Mouse (Mus musculus): ENCODE measurements at regions not wholly inside any gene's neighbourhood (a gene's known extent, or its start where the extent isn't known, plus 50 kb on each side); places are given as distances from the start of the nearest gene placed in this dataset.
"Not testable (repeated sequence)": the region's sequence is repeated elsewhere in the genome, so short reads cannot be mapped to it uniquely, and the experiment has no call there.

DNA sequence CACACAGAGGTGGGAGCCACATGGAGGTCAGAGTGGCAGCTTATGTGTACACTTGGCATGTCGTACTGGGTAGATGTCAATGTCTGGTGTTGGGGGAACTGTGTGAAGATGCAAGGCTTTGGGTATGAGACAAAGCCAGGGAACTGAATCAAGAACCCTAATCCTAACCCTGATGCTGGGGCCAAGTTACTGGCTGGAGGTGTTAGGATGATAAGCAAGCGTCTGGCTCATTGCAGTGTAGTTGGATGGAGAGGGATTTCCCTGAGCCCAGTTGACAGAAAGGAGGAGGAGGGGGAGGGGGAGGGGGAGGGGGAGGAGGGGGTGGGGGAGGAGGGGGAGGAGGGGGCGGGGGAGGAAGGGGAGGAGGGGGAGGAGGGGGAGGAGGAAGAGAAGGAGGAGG, 426.3 kb downstream of the Lrig3 start:
- no peak for DNase-seq (ENCODE audit: extremely low spot score in 1 of 2, low spot score in 1 of 2)

DNA sequence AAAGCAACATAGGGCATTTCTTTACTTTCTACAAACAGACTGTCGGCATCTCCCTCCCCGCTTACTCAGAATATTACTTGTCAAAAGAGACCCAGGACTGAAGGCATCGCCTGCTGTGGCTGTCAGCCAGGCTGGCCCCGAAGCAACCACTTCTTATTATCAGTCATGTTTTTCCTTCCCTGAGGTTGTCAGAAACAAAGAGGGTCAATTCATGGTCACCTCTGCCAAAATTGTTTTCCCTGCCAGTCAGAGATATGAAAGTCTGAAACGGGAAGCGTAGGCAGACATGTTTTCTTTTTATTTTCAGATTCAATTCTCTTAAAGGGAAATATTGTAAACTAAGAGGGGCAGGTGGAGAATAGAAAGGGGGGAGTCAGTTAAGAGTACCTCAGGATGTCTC, 425.8 kb downstream of the Lrig3 start:
- no peak for DNase-seq (ENCODE audit: extremely low spot score in 1 of 2, low spot score in 1 of 2)

DNA sequence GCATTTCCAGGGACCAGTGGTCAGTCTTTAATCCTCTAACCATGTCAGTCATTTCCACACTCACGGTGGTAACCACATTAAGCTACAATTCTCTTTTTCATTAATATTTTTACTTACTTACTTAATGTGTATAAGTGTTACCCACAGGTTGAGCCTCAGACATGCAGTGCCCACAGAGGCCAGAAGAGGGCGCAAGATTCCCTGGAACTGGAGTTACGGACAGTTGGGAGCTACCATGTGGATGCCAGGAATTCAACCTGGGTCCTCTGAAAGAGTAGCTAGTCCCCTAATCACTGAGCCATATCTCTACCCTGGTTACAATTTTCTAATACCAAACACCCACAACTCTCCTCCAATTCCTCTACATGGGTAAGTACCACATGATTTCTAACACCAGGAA, 420.5 kb downstream of the Lrig3 start:
- DNase-seq (ENCODE audit: extremely low spot score in 1 of 2, low spot score in 1 of 2): no peak

DNA sequence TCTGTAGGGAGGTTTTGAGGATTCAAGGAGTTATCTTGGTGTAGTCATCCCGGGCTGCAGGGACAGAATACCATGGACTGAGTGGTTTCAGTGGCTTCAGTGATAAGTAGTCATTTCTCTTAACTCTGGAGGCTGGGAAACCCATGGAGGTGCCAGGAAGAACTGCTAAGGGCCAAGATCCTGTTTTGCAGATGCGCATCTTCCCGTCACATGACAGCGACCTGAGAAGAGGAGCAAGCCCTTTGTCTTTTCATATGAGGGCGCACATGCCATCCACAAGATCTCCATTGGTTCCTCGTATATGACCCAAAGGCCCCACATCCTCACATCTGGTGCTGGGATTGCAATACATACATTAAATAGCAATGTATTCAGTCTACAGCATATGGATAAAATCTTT, 419.7 kb downstream of the Lrig3 start:
- no peak for DNase-seq (ENCODE audit: extremely low spot score in 1 of 2, low spot score in 1 of 2)

DNA sequence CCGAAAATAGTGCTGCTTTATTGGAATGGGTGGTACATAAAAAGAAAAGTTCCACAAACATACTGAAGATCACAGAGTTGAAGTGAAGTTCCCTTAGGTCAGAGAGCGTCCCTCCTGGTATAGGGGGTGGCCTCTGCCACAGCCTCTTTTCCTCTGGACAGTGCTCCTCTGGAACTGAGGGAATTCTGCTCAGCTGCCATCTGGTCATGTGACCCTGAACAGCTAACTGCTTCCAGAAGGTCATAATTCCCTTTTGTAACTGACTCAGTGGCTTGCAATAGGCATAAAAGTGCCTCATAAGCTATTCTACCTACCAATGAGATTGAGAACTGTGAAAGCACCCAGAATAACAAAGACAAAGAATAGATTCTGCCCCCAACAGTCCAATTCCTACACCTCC, 414.4 kb downstream of the Lrig3 start:
- DNase-seq (ENCODE audit: extremely low spot score in 1 of 2, low spot score in 1 of 2): no peak

DNA sequence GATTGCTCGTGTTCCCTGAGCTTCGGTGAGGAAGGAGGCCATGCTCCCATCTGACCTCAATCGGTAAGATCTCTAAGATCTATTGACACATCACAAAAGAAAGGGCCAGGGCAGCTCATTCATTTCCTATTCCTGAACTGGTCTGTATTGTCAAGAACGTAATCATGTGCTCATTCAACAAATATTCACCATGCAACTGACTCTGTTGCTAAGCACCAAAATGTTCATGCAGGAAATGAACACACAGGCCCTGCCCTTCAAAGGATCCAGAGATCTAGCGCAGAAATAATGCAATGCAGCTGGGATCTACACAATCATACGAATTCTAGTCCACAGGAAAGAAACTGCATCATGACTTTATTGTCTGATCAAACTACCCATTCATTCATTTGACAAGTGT, 413.3 kb downstream of the Lrig3 start:
- no peak for DNase-seq (ENCODE audit: extremely low spot score in 1 of 2, low spot score in 1 of 2)

DNA sequence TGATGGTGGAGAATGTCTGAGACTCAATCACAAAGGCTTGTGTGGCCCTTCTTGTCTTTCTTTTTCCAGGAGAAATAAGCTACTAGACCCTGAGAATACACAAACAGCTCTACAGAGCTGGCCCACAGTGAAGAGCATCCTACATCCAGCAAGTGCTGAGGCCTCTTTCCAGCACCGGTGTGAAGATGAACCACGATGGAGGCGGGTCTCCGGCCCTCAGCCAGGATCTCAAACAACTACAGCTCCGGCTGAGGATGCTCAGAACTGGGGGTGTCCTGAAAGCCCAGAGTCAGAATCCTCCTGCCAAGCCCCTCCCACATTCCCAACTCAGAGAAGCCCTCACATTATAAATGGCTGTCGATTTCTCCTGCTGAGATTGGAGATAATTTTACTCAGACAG, 407.9 kb downstream of the Lrig3 start:
- peak in 1 of 2 experiments; percentile 16 for DNase-seq (ENCODE audit: extremely low spot score in 1 of 2, low spot score in 1 of 2)

DNA sequence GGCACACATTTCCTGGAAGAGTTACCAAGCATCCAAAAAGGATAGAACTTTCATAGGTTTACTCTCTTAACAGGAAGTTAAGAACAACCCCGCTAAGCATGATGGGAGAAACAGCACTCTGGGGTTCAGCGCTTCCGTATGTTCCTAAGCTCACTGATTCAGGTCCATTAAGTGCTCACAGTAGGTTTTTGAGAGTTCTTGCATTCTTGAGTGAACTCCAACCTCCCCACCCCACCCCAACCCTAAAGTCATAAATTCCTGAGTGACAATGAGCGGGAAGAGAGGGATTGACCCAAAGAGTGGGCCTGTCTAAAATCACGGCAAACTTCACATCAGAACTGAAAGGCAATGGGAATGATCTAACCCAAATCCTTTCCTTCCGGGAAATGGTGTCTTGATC, 405.9 kb downstream of the Lrig3 start:
- no peak for DNase-seq (ENCODE audit: extremely low spot score in 1 of 2, low spot score in 1 of 2)

DNA sequence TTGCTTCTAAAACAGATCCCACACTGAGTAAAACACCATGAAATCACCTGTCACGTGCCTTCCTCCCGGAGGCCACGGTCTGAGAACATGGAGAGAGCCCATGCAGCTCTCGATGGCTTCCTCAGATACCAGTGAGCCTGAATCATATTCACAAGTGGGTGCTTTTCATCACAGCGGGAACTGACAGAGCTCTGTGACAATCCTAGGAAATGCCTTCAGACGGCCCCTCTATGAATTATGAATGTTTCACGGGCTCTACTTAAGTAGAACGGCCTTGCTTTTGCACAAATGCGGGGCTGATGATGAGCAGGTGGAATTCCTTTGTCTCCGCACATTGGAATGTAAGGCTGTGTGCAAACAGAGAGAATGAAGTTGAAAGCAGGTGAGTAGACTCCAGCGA, 383.1 kb downstream of the Lrig3 start:
- DNase-seq (ENCODE audit: extremely low spot score in 1 of 2, low spot score in 1 of 2): no peak

DNA sequence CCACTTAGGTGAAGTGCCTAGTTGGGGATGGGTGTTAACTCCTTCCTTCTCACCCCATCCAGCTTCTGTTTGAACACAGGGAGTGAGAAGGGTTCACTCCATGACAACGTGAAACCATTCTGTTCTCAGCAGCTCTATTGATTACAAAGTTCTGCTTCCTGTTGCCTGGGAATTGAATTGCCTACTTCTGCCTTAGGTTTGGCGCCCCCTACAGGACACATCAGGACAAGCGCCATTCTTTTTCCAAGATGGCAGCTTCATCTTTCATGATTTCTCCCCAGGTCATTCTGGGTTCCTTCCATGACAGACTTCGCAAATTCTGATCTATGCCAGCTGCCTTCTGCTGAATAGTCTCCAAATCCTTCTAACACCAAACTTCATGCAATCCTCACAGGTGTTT, 371.5 kb downstream of the Lrig3 start:
- no peak for DNase-seq (ENCODE audit: extremely low spot score in 1 of 2, low spot score in 1 of 2)

DNA sequence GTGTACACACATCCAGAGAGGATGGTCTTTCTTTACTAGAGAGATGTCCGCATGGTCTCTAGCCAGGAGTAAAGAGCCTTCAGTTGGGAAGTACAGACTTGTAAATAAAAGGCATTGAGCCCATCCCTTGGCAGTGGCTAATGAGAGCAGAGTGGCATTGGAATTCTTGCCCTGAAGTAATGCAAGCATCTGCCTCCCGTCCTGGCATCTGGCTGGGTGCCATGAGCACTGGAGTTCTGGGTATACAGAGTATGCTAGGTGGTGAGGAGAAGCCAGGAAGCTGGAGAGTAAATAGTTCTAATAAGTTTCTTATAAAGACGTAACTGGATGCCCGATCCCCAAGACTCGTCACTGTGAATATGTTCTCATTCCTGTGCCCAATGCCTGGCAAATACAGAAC, 367.8 kb downstream of the Lrig3 start:
- DNase-seq (ENCODE audit: extremely low spot score in 1 of 2, low spot score in 1 of 2): no peak

DNA sequence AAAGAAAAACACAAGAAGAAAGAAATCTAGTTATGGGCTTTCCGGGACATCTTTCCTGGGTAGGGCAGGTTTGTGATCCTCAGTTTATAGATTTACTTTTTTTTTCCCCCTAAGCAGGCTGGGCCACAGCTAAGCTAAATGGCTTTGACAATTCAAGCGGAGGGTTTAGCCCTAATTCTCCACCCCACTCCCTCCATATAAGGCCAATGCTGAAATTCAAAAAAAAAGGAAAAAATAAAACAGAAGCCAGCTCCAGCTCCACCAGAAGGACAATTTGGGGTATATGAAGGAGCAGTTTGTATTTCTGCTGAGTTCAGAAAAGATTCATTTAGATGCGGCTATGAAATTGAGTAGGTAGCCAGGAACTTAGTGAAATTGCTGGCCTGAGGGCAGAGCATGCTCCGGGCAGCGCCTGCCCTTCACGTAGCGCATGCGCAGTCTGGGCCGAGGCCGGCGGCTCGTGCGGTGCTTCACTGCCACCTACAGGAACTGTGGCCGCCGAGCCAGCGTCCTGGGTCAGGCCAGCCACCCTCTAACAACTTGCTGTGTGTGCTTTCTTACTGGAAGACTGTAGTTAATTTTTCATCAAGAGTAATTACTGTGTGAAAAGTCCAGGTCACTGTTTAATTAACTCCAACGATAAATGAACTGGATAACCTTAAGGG, 364.5 kb downstream of the Lrig3 start:
- DNase-seq (ENCODE audit: extremely low spot score in 1 of 2, low spot score in 1 of 2): peak; percentile 49 to 94

DNA sequence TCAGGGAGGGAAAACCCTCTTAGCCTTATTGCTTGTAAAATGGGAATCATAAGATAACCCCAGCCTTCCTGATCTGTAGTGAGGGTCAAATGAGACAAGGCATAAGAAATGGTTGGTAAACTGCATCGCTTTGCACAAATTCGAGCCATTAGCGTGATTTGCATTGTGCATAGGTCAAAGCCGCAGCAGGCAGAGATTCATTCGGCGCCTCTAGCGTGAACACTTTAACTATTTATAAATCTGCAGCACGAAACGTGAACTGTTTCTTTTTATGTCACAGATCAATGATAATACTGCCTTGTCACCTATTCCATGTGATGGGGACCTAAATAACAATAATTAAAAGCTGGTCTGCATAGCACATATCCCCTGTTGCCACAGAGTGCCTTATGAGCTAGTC, 354.9 kb downstream of the Lrig3 start:
- no peak for DNase-seq (ENCODE audit: extremely low spot score in 1 of 2, low spot score in 1 of 2)

DNA sequence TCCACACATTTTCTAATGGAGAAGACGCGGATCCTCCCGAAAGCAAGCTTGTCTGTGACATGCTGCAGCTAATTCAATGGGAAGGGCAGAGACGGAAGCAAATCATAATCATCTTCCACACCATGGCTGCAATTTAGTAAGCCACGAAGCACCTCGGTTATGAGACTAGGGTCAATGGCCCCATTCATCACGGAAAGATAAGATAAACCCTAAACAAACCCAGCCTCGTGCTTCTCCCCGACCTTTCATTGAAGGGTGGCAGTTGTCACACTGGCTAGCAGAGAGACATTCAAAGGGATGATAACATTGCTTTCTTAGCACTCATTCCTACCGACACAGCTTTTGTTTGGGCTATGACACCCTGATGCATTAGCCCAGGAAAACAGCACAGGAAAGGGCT, 353.8 kb downstream of the Lrig3 start:
- DNase-seq (ENCODE audit: extremely low spot score in 1 of 2, low spot score in 1 of 2): no peak

DNA sequence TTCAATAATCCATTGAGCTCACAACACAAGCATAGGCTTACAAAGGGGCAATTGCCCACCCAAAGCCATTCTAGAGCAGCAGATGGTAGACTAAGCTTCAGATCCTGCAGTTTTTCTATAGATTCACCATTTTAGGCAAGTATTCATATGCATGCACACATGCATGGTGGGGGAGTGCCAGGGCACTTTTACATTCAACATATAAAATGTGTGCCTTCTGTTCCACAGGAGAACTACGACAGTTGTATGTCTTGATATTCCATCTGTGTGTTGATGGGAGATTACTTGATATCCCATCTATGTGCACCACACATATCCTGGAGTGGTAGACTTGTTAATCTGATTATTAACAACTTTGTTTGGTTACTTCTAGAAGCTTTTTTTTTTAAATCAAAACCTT, 334.0 kb downstream of the Lrig3 start:
- no peak for DNase-seq (ENCODE audit: extremely low spot score in 1 of 2, low spot score in 1 of 2)

DNA sequence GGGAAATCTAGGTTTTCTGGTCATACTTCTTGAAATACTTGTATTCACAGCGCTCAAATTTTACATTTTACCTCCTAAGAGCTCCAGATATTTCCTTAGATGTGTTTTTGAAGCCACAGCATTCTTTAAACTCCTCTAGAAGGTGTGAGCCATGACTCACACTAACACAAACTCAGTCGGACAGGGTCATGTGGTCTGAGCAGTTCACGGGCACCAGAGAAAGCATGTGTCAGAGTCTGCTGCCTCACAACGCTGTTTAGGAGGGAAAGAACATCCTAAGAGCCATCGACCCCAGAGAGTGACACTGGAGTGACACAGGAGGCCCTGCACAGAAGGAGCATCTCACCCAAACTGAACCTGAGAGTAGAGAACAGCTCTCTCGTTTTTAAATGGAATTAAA, 332.2 kb downstream of the Lrig3 start:
- DNase-seq (ENCODE audit: extremely low spot score in 1 of 2, low spot score in 1 of 2): no peak

DNA sequence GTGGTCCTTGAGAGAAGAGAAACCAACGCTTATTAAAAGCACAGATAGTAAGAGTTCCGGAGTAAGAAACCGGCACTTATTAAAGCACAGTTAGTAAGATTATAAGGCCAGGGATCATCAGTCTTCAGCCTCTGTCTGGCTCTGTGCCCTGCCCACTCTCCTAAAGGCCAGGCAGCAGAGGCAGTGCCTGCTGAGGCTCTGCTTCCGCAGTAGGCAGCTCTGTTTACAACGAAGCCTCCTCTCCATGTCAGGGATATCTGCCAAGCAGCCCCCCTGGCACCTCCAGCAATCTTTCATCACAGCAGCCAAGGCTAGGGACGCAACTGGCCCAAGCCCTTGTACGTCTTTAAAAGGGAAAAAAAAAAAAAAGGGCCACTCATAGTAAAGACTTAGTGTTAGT, 329.9 kb downstream of the Lrig3 start:
- DNase-seq (ENCODE audit: extremely low spot score in 1 of 2, low spot score in 1 of 2): no peak

DNA sequence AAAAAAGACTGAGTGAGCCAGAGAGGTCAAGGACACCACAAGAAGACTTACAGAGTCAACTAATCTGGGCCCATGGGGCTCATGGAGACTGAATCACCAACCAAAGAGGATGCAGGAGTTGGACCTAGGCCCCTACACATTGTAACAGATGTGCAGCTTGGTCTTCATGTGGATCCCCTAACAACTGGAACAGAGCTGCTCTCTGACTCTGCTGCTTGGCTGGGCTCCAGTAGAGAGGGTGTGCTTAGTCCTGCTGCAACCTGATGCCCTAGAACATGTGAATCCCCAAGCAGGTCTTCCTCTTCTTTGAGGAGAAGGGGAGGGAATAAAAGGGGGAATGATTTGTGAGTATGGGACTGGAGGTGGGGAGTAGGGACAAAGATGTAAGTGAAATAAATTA, 325.8 kb downstream of the Lrig3 start:
- DNase-seq (ENCODE audit: extremely low spot score in 1 of 2, low spot score in 1 of 2): no peak

DNA sequence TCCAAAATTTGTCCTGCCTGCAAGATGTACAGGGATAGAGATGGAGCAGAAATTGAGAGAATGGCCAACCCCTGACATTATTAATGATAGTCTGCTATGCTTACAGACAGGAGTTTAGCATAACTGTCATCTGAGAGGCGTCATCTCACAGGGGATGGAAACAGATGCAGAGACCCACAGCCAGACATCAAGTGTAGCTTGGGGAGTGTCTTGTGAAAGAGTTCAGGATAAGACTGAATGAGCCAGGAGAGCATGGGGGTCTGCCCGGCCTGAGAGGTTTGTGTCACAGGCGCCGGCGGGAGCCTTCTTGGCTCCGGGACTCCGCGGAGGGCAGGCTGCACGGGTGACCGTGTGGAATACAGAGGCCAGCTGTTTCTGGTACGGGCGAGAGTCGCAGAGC, 319.1 kb downstream of the Lrig3 start:
- DNase-seq (ENCODE audit: extremely low spot score in 1 of 2, low spot score in 1 of 2): not testable (repeated sequence)

DNA sequence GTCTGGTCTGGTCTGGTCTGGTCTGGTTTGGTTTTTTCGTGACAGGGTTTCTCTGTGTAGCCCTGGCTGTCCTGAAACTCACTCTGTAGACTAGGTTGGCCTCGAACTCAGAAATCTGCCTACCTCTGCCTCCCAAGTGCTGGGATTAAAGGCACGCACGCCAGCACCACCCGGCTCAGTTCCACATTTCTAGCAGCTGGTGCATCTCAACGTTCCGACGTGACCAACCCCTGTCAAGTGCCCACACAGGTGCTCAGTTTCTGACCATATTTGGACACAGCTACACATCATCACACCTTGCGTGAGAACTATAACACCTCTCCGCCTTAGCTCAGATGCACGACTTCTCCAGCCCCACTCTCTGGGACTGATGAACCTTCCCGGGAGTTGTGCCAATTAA, 304.4 kb downstream of the Lrig3 start:
- DNase-seq (ENCODE audit: extremely low spot score in 1 of 2, low spot score in 1 of 2): no peak

DNA sequence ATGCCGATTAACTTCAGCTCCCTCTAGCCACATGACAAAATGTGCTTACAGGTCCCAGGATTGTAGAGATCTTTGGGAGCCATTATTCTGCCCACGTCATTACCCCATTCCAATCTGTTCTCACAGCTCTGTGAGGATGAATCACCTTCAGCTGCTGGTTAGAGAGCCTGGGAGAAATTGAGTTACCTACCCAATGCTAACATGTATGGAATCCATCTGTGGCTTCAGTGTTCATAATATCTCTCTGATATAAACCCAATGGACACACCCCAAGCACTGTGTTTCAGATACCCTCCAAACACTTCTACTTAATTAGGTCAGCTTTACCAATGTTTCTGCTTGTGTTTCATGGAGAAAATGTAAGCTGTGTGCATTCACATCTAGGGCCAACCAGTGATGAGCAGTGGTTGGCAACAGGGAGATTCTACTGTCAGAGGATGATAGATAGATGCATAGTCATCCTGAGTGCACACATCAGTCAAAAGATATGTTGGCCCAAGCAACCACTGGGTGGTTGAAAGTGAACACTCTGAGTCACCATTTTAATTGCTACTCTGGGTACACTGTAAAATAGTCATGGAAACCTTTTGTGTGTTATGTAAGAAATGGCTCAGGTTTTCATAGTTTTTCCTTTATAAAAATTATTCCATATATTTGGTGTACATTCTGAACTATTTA, 301.5 kb downstream of the Lrig3 start:
- peak in 1 of 2 experiments; percentile 30 for DNase-seq (ENCODE audit: extremely low spot score in 1 of 2, low spot score in 1 of 2)

DNA sequence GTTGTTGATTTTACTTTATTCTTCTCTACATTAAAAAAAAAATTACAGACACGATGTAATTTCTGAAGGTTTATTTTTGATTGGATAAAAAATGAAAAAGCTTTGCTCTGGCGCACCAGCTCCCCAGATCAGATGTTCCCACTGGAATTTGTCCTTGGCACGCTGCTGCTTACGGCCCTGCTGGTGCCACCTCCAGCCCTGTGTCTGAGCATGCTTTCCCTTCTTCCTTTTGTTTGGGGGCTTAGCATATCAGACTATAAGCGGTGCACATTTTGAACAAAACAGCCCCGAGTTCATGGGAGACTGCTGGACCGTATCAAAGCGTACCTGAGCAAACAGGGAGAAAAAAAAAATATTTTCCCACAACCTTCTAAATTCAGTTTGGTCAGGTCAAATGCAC, 291.2 kb downstream of the Lrig3 start:
- no peak for DNase-seq (ENCODE audit: extremely low spot score in 1 of 2, low spot score in 1 of 2)

DNA sequence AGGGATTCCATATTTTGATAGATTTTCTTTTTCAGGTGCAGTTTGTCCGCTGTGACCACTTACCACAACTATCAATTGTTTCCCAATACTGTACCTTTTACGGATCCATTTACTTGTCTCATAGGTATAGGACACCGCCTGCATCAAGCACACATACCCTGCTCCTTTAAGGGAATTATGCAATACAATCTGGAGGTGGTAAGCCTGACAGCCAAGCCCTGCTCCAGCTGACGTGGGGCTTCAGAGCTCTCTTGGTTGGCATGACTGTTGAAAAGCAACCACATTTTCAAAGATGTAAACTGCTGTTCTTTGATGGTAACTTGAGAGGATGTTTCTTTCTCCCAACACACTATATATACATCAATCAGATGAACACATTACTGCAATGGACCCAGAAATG, 288.2 kb downstream of the Lrig3 start:
- DNase-seq (ENCODE audit: extremely low spot score in 1 of 2, low spot score in 1 of 2): no peak
